Mouse (Mus musculus) layer of hippocampus, adult 18-20 months (tissue): ENCODE results near the gene Rnf216. TPM values are rescaled to one million over a fixed set of nuclear protein-coding genes. Genes with fewer than 3 reads are reported as not detected.
A peak's percentile ranks its signal among the peaks of the same experiment; 100 is the strongest.

Experiments
- DNase-seq, 2 experiments: peaks; one replicate each; pipeline ENCODE4 v3.0.0; 2022; ENCODE audit warnings: low spot score in 2 of 2
- total RNA-seq, 2 experiments: library from RNA; stranded (reverse); gene quantifications; 2 replicates each; pipeline ENCODE4 v1.2.3; 2021

The Rnf216 gene
- total RNA-seq, 2 experiments from 2014 or later: 48.2 to 49.3 TPM

GRCm38 (mm10) chr5:143054703-143055102 is 58.1 kb downstream of the Rnf216 start:
- no peak for DNase-seq

- peak; percentile 70 to 82 for DNase-seq
These were observed 59.4 kb downstream of the Rnf216 start for GRCm38 (mm10) chr5:143053132-143053972.

GRCm38 (mm10) chr5:143052677-143053076 is 60.1 kb downstream of the Rnf216 start:
- no peak for DNase-seq

GRCm38 (mm10) chr5:143051851-143052250 is 60.9 kb downstream of the Rnf216 start:
- DNase-seq: no peak

- DNase-seq: no peak
These were observed 62.5 kb downstream of the Rnf216 start for GRCm38 (mm10) chr5:143050273-143050672.

GRCm38 (mm10) chr5:143049746-143050145 is 63.0 kb downstream of the Rnf216 start:
- DNase-seq: no peak

GRCm38 (mm10) chr5:143049013-143049385 is 63.8 kb downstream of the Rnf216 start:
- DNase-seq: no peak

GRCm38 (mm10) chr5:143048232-143049012 is 64.4 kb downstream of the Rnf216 start:
- DNase-seq: no peak

- no peak for DNase-seq
These were observed 65.2 kb downstream of the Rnf216 start for GRCm38 (mm10) chr5:143047586-143047985.

- no peak for DNase-seq
These were observed 68.9 kb downstream of the Rnf216 start for GRCm38 (mm10) chr5:143043902-143044301.

- no peak for DNase-seq
These were observed 69.5 kb downstream of the Rnf216 start for GRCm38 (mm10) chr5:143043285-143043684.

- DNase-seq: no peak
These were observed 74.0 kb downstream of the Rnf216 start for GRCm38 (mm10) chr5:143038794-143039193.

GRCm38 (mm10) chr5:143037201-143037600 is 75.6 kb downstream of the Rnf216 start:
- peak; percentile 44 to 84 for DNase-seq

- DNase-seq: no peak
These were observed 76.7 kb downstream of the Rnf216 start for GRCm38 (mm10) chr5:143036052-143036451.

- DNase-seq: no peak
These were observed 77.5 kb downstream of the Rnf216 start for GRCm38 (mm10) chr5:143035271-143035670.

GRCm38 (mm10) chr5:143034108-143034507 is 78.7 kb downstream of the Rnf216 start:
- no peak for DNase-seq

- no peak for DNase-seq
These were observed 79.5 kb downstream of the Rnf216 start for GRCm38 (mm10) chr5:143033277-143033676.

GRCm38 (mm10) chr5:143032639-143033146 is 80.1 kb downstream of the Rnf216 start:
- no peak for DNase-seq

GRCm38 (mm10) chr5:143031681-143032080 is 81.1 kb downstream of the Rnf216 start:
- no peak for DNase-seq

- DNase-seq: no peak
These were observed 81.6 kb downstream of the Rnf216 start for GRCm38 (mm10) chr5:143031193-143031592.

GRCm38 (mm10) chr5:143023887-143024286 is 88.9 kb downstream of the Rnf216 start:
- DNase-seq: no peak

- DNase-seq: no peak
These were observed 89.8 kb downstream of the Rnf216 start for GRCm38 (mm10) chr5:143022956-143023355.
